Mouse (Mus musculus) limb, embryonic 14.5 days (tissue): ENCODE results near the gene Tex26. TPM values are rescaled to one million over a fixed set of nuclear protein-coding genes. Genes with fewer than 3 reads are reported as not detected.
A peak's percentile ranks its signal among the peaks of the same experiment; 100 is the strongest.

Source experiments
- ATAC-seq: fragments of 200-750 bp; cut with Nextera tagmentation; 2 replicates; pipeline ENCODE4 v1.8.0; 2017; ENCODE audit warnings: low read depth, moderate number of reproducible peaks, moderate TSS enrichment; ENCODE audit not compliant: low FRiP score
- DNase-seq: peaks from one replicate; pipeline ENCODE4 v3.0.0-alpha.2; 2015; ENCODE audit warnings: low spot score
- H3K27ac ChIP-seq: fragments of 300-500 bp; sonication (generic); replicated peaks from 2 replicates; pipeline ENCODE4 v1.5.1; 2014; ENCODE audit warnings: low read depth, mild to moderate bottlenecking, low read length, moderate library complexity, mixed read lengths
- H3K27me3 ChIP-seq: fragments of 300-500 bp; sonication (generic); 2 replicates; pipeline ENCODE4 v1.6.1; 2014; ENCODE audit warnings: low read length, mixed read lengths; ENCODE audit not compliant: control insufficient read depth, insufficient read depth
- H3K36me3 ChIP-seq: fragments of 300-500 bp; sonication (generic); 2 replicates; pipeline ENCODE4 v1.6.1; 2014; ENCODE audit warnings: mild to moderate bottlenecking, low read length, moderate library complexity, mixed read lengths; ENCODE audit not compliant: control insufficient read depth, insufficient read depth
- H3K4me1 ChIP-seq: fragments of 300-500 bp; sonication (generic); 2 replicates; pipeline ENCODE4 v1.6.1; 2014; ENCODE audit warnings: antibody characterized with exemption, low read length, mixed read lengths; ENCODE audit not compliant: control insufficient read depth, insufficient read depth
- H3K4me2 ChIP-seq: fragments of 300-500 bp; sonication (generic); replicated peaks from 2 replicates; pipeline ENCODE4 v1.6.1; 2014; ENCODE audit warnings: low read depth, mild to moderate bottlenecking, low read length, moderate library complexity; ENCODE audit not compliant: severe bottlenecking
- H3K4me3 ChIP-seq: fragments of 300-500 bp; sonication (generic); replicated peaks from 2 replicates; pipeline ENCODE4 v1.5.1; 2014; ENCODE audit warnings: low read length
- H3K9ac ChIP-seq: fragments of 300-500 bp; sonication (generic); 2 replicates; pipeline ENCODE4 v1.6.1; 2014; ENCODE audit warnings: mild to moderate bottlenecking, low read depth, low read length, moderate library complexity; ENCODE audit not compliant: severe bottlenecking
- H3K9me3 ChIP-seq: fragments of 300-500 bp; sonication (generic); 2 replicates; pipeline ENCODE4 v1.6.1; 2016; ENCODE audit warnings: low read length; ENCODE audit not compliant: control insufficient read depth
- POLR2A ChIP-seq: fragments of 200-500 bp; IDR thresholded peaks from 2 replicates; pipeline ENCODE4 v1.8.0; 2012; ENCODE audit warnings: inconsistent platforms, mild to moderate bottlenecking, moderate library complexity, borderline replicate concordance; ENCODE audit not compliant: insufficient read depth, insufficient read length; ENCODE audit errors: extremely low read depth
- WGBS: fragments of 180-500 bp; shearing (Covaris S2); extraction: QIAGEN DNeasy Blood & Tissue Kit; methylation state at CpG from one replicate; pipeline ENCODE4 v1.1.7; 2014; 5-methylcytosine and 5-hydroxymethylcytosine counted together
- polyA plus RNA-seq, 2 experiments: library from polyadenylated mRNA; depleted of rRNA in 1 of 2; stranded (reverse) in 1 of 2; unstranded in 1 of 2; fragments of >200 nt; fragmentation: Nextera tagmentation in 1 of 2; extraction: Ambion mirVana in 1 of 2; gene quantifications; 2 replicates each; pipeline versions ENCODE4 v1.2.1 to v1.2.3; 2012 to 2014

Tex26 gene
- polyA plus RNA-seq, 2 experiments, result 0.36 to 0.50 TPM

DNA sequence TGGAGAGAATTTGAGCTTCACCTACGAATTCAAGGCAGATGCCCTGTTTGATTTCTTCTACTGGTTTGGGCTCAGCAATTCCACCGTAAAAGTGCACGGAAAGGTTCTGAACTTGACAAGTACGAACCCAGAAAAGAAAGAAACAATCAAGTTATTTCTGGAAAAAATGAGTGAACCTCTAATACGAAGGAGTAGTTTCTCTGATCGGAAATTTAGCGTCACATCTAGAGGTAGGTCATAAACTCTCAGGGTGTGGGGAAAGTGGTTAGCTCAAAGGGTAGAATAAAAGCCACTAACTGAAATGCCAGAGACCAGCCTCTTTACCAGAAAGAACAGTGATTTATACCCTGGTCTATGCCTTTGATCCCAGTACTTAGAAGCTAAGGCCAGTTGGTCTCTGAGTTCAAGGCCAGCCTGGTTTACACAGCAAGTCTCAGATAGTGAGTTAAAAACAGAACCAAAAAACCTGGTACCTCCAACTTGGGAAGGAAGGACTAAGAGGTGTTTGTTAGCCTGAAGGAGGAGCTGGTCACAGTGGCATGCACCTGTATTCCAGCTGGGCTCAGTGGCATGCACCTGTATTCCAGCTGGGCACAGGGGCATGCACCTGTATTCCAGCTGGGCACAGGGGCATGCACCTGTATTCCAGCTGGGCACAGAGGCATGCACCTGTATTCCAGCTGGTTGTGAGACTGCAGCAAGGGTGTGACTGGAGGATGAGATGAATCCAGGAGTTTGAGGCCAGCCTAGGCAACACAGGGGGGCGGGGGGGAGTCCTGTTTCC is 12.0 kb upstream of the Tex26 start:
- Histone ChIP-seq H3K9me3 (no peaks in the 10 kb centered on the region), H3K4me3 (no peak overlapping the region), H3K36me3 (no peaks in the 10 kb centered on the region), H3K9ac (no peak overlapping the region), H3K27ac (0 out of 2 replicates have a peak overlapping the region, but pooled peaks have one; percentile 48), H3K27me3 (no peaks in the 10 kb centered on the region), H3K4me2 (no peak overlapping the region), H3K4me1 (peaks cover 14% of the 10 kb centered on the region)
- no peak for TF ChIP-seq POLR2A
- DNase-seq, result no peak
- WGBS, result 83% methylated on average over 8 of the region's 8 CpGs
- ATAC-seq, result no peak

DNA sequence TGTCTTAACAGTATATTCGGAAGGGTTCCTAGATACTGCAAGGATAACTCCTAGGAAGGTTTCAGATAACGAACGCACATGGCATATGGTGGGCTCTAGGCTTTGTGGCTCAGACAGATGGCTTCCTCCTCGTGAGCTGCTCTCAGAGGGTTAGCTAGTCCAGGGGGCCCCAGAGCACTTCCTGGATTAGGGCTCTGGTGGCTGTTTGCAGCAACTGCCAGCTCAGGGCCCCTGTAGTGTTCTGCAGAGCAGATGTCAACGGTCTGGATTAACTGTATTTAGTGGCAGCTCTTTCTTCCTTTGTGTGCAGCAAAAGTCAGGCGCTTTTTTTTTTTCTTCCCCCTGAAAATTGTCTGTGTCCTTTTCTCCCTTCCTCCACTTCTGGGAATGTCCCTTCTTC is 11.1 kb upstream of the Tex26 start:
- peak; percentile 80 for DNase-seq

GRCm38 (mm10) chr5:149428810-149429255 is 10.6 kb upstream of the Tex26 start:
- Histone ChIP-seq H3K9ac (no peak overlapping the region), H3K9me3 (no peaks in the 10 kb centered on the region), H3K4me2 (no peak overlapping the region), H3K4me1 (peaks cover 16% of the 10 kb centered on the region), H3K4me3 (no peak overlapping the region), H3K27ac (peak overlapping the region; percentile 48; the same call in 1 of the 2 replicates), H3K27me3 (no peaks in the 10 kb centered on the region), H3K36me3 (no peaks in the 10 kb centered on the region)
- no peak for TF ChIP-seq POLR2A
- WGBS, result 44% methylated on average over 2 of the region's 2 CpGs
- ATAC-seq (peak; percentile 53; the same call in 1 of the 2 replicates), DNase-seq (peak; percentile 64)

More for the DNA sequence above, 11.1 kb upstream of the Tex26 start:
- TF ChIP-seq POLR2A, result no peak
- no peaks in the 10 kb centered on the region for H3K27me3 ChIP-seq
- peak overlapping the region; percentile 48; the same call in 1 of the 2 replicates for H3K27ac ChIP-seq
- ATAC-seq, result peak; percentile 86
- H3K9me3 ChIP-seq, result no peaks in the 10 kb centered on the region
- 5% methylated on average over 6 of the region's 6 CpGs for WGBS
- no peaks in the 10 kb centered on the region for H3K36me3 ChIP-seq
- H3K4me2 ChIP-seq, result no peak overlapping the region; the same call in 1 of the 2 replicates
- no peak overlapping the region for H3K4me3 ChIP-seq
- H3K4me1 ChIP-seq, result peaks cover 14% of the 10 kb centered on the region
- H3K9ac ChIP-seq, result no peak overlapping the region

GRCm38 (mm10) chr5:149429541-149429940 is 9.9 kb upstream of the Tex26 start:
- ATAC-seq (no peak), DNase-seq (no peak)
- no peaks in the 10 kb centered on the region for H3K36me3 ChIP-seq
- no peak overlapping the region for H3K27ac ChIP-seq
- H3K4me1 ChIP-seq, result peaks cover 16% of the 10 kb centered on the region
- H3K27me3 ChIP-seq, result no peaks in the 10 kb centered on the region
- no peak for TF ChIP-seq POLR2A
- no peaks in the 10 kb centered on the region for H3K9me3 ChIP-seq
- WGBS, result 83% methylated on average over 4 of the region's 4 CpGs
- no peak overlapping the region for H3K4me3 ChIP-seq
- H3K4me2 ChIP-seq, result no peak overlapping the region
- no peak overlapping the region for H3K9ac ChIP-seq

DNA sequence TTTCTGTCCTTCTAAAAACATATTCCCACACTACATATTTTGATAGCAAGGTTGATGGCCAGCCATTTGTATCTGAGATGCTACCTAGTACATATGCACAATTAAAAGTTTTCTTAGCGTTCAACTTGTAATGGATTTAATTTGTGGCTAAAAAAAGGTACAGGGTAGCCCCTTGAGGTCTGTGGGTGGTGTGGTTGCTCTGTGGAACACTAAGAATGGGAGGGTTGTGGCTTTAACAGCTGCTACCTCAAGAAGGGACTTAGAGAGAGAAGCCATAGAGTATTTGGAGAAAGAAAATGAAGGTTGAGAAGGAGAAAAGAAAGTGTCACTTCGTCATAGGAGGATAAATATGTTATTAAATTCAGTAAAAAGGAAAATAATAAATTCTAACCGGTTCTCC is 8.5 kb upstream of the Tex26 start:
- H3K9me3 ChIP-seq, result no peaks in the 10 kb centered on the region
- no peaks in the 10 kb centered on the region for H3K27me3 ChIP-seq
- no peak for ATAC-seq
- peaks cover 16% of the 10 kb centered on the region for H3K4me1 ChIP-seq
- no peaks in the 10 kb centered on the region for H3K36me3 ChIP-seq
- no peak for TF ChIP-seq POLR2A
- H3K9ac ChIP-seq, result no peak overlapping the region
- no peak overlapping the region for H3K4me2 ChIP-seq
- WGBS, result 81% methylated on average over 3 of the region's 3 CpGs
- DNase-seq, result no peak
- H3K27ac ChIP-seq, result no peak overlapping the region
- H3K4me3 ChIP-seq, result no peak overlapping the region

DNA sequence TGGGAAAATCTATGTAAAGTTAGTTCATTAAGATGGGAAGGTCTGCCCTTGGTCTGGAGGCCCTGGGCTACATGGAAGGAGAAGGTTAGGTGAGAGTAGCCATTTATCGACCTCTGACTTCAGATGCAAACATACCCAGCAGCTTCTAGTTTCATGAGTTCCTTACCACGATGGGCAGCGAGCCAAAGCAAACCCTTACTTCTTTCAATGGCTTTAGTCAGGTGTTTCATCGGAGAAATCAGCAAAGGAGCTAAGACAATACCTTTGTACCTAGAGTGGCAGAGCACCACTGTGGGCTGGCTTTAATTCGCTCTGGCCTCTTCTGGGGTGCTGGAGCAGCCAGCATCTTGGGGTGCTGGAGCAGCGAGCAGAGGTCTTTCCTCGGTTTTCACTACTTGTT is 5.8 kb upstream of the Tex26 start:
- TF ChIP-seq POLR2A, result no peak
- no peak for DNase-seq
- Histone ChIP-seq H3K4me1 (peaks cover 7% of the 10 kb centered on the region), H3K27me3 (no peaks in the 10 kb centered on the region), H3K4me2 (no peak overlapping the region), H3K4me3 (no peak overlapping the region), H3K27ac (no peak overlapping the region), H3K9ac (no peak overlapping the region), H3K36me3 (no peaks in the 10 kb centered on the region), H3K9me3 (no peaks in the 10 kb centered on the region)
- 66% methylated on average over 7 of the region's 7 CpGs for WGBS
- ATAC-seq, result no peak
